Mouse (Mus musculus) erythroblast, embryonic 14.5 days (primary cell): ENCODE results near the gene Ddb2.

Experiments
- GATA1 ChIP-seq: IDR thresholded peaks from 2 replicates; pipeline ENCODE4 v1.6.1; 2012; ENCODE audit warnings: low read length, inconsistent platforms, mixed read lengths
- TAL1 ChIP-seq: IDR thresholded peaks from 3 replicates; pipeline ENCODE4 v1.6.1; 2012; ENCODE audit warnings: low read length, inconsistent platforms, mixed read lengths

DNA sequence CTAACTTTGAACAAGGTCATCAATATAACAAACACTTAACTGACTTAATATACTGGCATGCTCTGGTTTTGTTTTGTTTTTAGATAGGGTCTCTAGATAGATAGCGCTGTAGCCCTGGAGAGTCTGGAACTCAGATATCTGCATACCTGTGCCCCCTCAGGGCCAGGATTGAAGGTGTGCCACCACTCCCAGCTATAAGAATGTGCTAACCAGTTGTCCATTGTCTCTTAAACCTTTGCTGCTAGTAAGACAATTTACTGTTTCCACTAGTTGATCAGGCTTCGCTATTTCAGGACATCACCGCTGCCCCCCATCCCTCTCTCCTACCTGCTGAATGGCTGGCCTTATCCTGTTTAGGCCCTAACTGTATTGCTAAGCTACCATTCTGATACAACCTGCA is 16.3 kb downstream of the Ddb2 start:
- TF ChIP-seq GATA1 = no peak
- no peak for TF ChIP-seq TAL1
